Mouse (Mus musculus): Measurements from ENCODE around the gene Traf5.

The Traf5 gene

GRCm38 (mm10) chr1:192091806-192092772 lies at the start of gene Traf5:
Gene Traf5 (minus strand): TSS chr1:192092559.
- DNase-seq (ENCODE audit: low read depth, low spot score): peak; percentile 92

DNA sequence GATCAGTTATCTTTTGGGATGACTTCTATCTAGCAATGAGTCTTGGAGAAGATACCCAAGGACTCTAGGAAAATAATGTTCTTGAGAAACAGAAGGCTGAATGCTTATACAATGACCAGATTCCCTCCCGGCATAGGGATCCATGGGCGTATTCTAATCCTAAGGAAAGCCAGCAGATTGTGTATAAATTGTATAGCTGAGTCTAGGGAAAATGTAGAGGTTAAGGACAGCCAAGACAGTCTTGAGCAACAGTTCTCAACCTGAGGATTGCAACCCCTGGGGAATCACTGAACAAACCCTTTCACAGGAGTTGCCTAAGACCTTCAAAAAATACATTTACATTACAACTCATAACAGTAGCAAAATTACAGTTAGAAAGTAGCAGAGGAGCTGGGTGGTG lies 48.0 kb upstream of the Traf5 start:
- DNase-seq (ENCODE audit: low read depth, low spot score): no peak

- DNase-seq (ENCODE audit: low read depth, low spot score): peak; percentile 67
Observed at GRCm38 (mm10) chr1:192137926-192138910, 45.9 kb upstream of the Traf5 start, which contains the start of gene Rcor3. Gene Rcor3 (minus strand): TSS chr1:192138062.

GRCm38 (mm10) chr1:192137291-192137925 lies 45.0 kb upstream of the Traf5 start:
- peak; percentile 9 for DNase-seq (ENCODE audit: low read depth, low spot score)

GRCm38 (mm10) chr1:192136561-192137290 lies 44.4 kb upstream of the Traf5 start:
- DNase-seq (ENCODE audit: low read depth, low spot score): peak; percentile 54

- no peak for DNase-seq (ENCODE audit: low read depth, low spot score)
Observed at GRCm38 (mm10) chr1:192130202-192130601, 37.8 kb upstream of the Traf5 start.

DNA sequence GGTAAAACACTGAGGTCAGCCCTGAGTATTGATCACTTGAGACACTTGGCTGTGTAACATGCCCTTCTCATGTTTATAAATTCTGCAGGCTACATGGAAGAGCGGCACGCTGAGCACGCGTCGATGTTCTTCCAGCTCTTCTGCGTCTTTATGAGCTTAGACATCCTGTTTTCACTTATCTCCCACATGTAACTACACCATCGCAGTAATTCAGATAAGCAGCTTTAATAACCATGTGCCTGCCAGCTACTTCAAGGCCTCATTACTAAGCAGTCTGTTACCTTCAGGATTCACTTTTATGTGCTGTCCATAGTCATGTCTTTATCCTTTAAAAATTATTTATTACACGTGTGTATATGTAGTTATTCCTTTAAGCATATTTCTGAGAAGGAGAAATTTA lies 36.0 kb upstream of the Traf5 start:
- DNase-seq (ENCODE audit: low read depth, low spot score): no peak

DNA sequence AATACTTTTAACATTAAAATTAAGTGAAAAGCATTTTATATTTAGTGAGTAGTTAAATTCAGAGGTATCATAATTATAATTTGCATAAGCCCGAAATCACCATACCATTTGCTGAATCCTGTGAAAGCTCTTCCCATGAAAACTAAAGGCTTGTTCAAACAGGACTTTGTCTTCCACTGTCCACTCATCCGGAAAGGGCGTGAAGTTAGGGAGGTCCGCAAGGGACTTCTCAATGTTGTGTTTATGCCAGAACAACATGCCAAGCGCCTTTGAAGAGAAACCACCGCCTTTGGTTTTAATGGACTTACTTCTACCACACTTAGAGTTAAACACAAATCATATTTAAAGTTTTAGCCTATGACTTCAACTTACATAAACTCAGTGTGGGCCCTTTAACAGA lies 33.4 kb upstream of the Traf5 start:
- no peak for DNase-seq (ENCODE audit: low read depth, low spot score)

DNA sequence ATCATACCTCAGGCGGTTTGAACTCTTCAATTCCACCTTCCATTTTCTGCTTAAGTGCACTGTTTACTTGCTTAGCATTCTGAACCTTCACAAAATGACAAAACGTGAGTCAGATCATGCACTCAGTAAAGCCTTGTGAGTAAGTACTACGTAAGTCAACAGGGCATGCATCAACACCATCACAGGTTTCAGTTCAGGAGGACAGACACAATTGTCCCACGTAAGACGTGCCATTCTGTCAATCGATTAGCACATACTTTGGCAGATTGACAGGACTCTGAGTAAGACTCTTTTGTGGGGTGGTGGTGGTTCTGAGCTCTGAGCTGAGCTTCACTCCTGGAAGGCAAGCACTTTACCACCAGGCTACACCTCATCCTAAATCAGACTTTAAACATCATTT lies 23.9 kb upstream of the Traf5 start:
- no peak for DNase-seq (ENCODE audit: low read depth, low spot score)

GRCm38 (mm10) chr1:192115378-192115777 lies 23.0 kb upstream of the Traf5 start:
- DNase-seq (ENCODE audit: low read depth, low spot score): no peak

DNA sequence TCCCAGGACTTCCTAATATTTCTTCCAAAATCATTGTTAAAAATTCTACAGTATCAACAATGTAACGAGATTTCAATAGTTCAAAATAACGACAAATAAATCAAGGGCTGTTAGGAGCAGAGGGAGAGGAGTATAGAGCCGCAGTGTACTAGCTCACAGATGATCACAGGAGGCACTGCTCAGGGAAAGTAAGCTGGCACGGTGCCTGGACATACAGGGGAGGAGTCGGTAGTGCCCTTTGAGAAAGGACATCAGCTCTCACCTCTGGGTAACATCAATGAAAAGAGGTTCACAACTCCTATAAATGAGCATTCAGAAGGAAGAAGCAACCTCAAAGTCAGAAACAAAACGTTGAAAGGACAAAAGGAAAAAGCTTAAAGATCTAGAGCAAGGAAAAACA lies 16.8 kb upstream of the Traf5 start:
- DNase-seq (ENCODE audit: low read depth, low spot score): no peak

DNA sequence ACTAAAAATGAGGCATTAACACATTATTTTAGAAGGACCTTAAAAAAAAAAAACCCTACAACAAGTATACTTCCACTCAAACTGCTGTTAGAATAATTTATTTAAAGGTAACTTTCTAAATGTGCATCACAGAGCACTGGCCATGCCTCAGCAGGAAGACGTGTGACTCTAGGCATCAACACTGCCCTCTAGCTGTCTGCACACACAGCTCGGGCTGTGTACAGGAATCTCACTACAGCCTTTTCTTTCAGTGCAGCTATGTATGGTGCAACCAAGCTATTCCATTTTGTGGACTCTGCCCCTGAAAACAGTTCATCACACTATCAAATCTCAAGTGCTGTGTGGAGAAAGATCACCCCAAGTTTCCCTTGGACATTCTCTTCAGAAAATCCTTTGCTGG lies 15.0 kb upstream of the Traf5 start:
- DNase-seq (ENCODE audit: low read depth, low spot score): no peak

- no peak for DNase-seq (ENCODE audit: low read depth, low spot score)
Observed at GRCm38 (mm10) chr1:192105902-192106389, 13.6 kb upstream of the Traf5 start.

GRCm38 (mm10) chr1:192104021-192104420 lies 11.7 kb upstream of the Traf5 start:
- no peak for DNase-seq (ENCODE audit: low read depth, low spot score)

GRCm38 (mm10) chr1:192103176-192103575 lies 10.8 kb upstream of the Traf5 start:
- DNase-seq (ENCODE audit: low read depth, low spot score): no peak

GRCm38 (mm10) chr1:192101359-192101758 lies 9.0 kb upstream of the Traf5 start:
- DNase-seq (ENCODE audit: low read depth, low spot score): no peak

DNA sequence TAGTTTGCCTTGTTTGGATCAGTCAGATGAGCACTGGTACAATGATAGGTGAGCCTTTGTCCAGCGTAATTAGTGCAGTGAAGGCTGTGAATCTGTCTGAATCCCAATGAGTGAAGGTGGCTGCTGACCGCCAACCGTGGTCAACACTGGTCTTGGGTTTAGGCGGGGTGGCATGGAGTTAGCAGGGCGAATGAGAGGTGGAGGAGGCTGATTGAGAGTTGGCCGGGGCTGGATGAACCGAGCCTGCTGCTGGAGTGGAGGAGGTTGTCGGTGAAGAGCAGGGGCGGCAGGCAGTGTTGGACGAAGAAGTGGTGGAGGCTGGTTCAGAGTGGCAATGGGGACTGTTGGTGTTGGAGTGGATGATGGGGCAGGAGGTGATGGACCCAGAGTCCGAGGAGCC lies 8.4 kb upstream of the Traf5 start:
- no peak for DNase-seq (ENCODE audit: low read depth, low spot score)

- DNase-seq (ENCODE audit: low read depth, low spot score): no peak
Observed at GRCm38 (mm10) chr1:192095626-192096025, 3.3 kb upstream of the Traf5 start.

DNA sequence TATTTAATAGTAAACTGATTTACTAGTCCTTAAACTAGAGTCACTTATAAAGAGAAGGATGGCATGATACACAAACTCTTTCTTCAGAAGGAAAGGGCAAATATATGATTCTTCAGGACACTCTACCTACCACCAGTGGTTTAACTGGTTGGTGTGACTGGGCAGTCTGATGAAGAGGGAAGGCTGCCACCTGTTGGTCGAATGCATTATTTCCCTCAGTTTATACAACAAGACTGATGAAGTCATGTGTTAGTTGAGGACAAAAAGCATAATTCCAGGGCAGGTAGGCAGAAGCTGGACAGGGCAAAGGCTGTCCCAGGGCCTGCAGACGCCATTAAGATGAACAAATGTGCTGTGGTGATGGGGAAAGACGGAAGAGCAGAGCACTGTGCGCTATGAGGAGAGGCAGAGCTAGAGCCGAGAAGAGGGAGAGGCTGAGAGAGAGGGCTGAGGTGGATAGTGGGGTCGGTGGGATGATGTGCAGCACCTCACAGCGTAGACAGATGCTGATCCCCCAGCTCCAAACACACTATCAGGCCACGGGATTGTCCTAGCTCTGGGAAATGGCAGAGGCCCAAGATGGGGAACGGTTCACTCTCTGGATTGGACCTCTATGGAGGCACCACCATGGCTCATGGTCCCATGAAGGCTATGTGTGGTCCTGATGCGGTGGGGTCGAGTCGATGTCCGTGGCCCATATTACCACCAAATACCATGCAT lies 2.3 kb upstream of the Traf5 start:
- DNase-seq (ENCODE audit: low read depth, low spot score): peak; percentile 46

Measured in c-Kit-negative CD71-positive TER-119-positive erythroid progenitor cells, embryonic 14.5 days (primary cell).